Mouse (Mus musculus): ENCODE data around the gene Mast2. TPM values are rescaled to one million over a fixed set of nuclear protein-coding genes. Genes with fewer than 3 reads are reported as not detected.

Mast2 gene
- total and polyA plus RNA-seq, 3 experiments: 13.3 to 126 (median 46.4) TPM

- no peaks in the 10 kb centered on the region for H3K27me3 ChIP-seq (ENCODE audit: control insufficient read depth in 1 of 2, insufficient read depth in 2 of 2, low read length in 2 of 2)
- no peak for DNase-seq (ENCODE audit: low read depth, low spot score)
- H3K79me2 ChIP-seq (ENCODE audit: control insufficient read depth, insufficient read depth, low read length, poor library complexity): no peaks in the 10 kb centered on the region
- H3K4me3 ChIP-seq (ENCODE audit: control insufficient read depth in 1 of 2, insufficient read depth in 1 of 2, low read depth in 2 of 2, low read length in 2 of 2): no peak overlapping the region
- no peaks in the 10 kb centered on the region for H3K9me3 ChIP-seq (replicated peaks; ENCODE audit: insufficient read depth, low read length)
- no peak overlapping the region for H3K27ac ChIP-seq (ENCODE audit: control insufficient read depth, low read depth, low read length)
- H3K36me3 ChIP-seq (ENCODE audit: control insufficient read depth in 1 of 2, insufficient read depth in 2 of 2, low read length in 2 of 2): peaks cover 0 to 3% of the 10 kb centered on the region in 2 experiments; a peak in 2 of 4 replicates
- H3K9ac ChIP-seq (ENCODE audit: control insufficient read depth, low read depth, low read length, poor library complexity, severe bottlenecking): no peak overlapping the region
- no peak for TF ChIP-seq MEF2A (IDR thresholded peaks at IDR 0.05; ENCODE audit: extremely low read depth, insufficient replicate concordance, low read depth, low read length, poor library complexity, severe bottlenecking)
- no peak for TF ChIP-seq MAX (IDR thresholded peaks at IDR 0.05; ENCODE audit: low read length)
- no peak for TF ChIP-seq ELF1 (IDR thresholded peaks at IDR 0.05; ENCODE audit: low read depth, low read length)
- TF ChIP-seq TCF12 (IDR thresholded peaks at IDR 0.05; ENCODE audit: low read depth, low read length): no peak
- no peak for TF ChIP-seq MAFK (IDR thresholded peaks at IDR 0.05; ENCODE audit: borderline replicate concordance, low read depth, low read length)
- TF ChIP-seq HCFC1 (IDR thresholded peaks at IDR 0.05; ENCODE audit: low read depth, low read length): no peak
- no peak for TF ChIP-seq E2F4 (IDR thresholded peaks at IDR 0.05; ENCODE audit: borderline replicate concordance, low read depth, low read length)
- no peak for TF ChIP-seq NELFE (IDR thresholded peaks at IDR 0.05; ENCODE audit: low read depth, low read length)
- no peak for TF ChIP-seq RCOR1 (IDR thresholded peaks at IDR 0.05; ENCODE audit: low read depth, low read length)
- TF ChIP-seq POLR2AphosphoS2 (IDR thresholded peaks at IDR 0.05; ENCODE audit: low read length): no peak
- TF ChIP-seq EP300 (IDR thresholded peaks at IDR 0.05; ENCODE audit: low read depth in 1 of 2, low read length in 2 of 2): no peak
- no peak for TF ChIP-seq ZMIZ1 (IDR thresholded peaks at IDR 0.05; ENCODE audit: low read depth, low read length)
- TF ChIP-seq JUND (IDR thresholded peaks at IDR 0.05; ENCODE audit: low read depth, low read length): no peak
- TF ChIP-seq CHD1 (IDR thresholded peaks at IDR 0.05; ENCODE audit: low read depth, low read length): no peak
- no peak for TF ChIP-seq POLR2AphosphoS5 (IDR thresholded peaks at IDR 0.05; ENCODE audit: borderline replicate concordance, low read depth, low read length)
- no peak for TF ChIP-seq USF1 (IDR thresholded peaks at IDR 0.05; ENCODE audit: low read depth, low read length)
- no peak for TF ChIP-seq ZKSCAN1 (IDR thresholded peaks at IDR 0.05; ENCODE audit: low read depth, low read length)
- no peak for TF ChIP-seq ZNF384 (IDR thresholded peaks at IDR 0.05; ENCODE audit: low read depth, low read length)
- H3K4me1 ChIP-seq (ENCODE audit: control insufficient read depth in 1 of 2, insufficient read depth in 2 of 2, low read length in 2 of 2): peaks cover 0 to 5% of the 10 kb centered on the region in 2 experiments; a peak in 2 of 4 replicates
These were observed 111.1 kb downstream of the Mast2 start for GRCm38 (mm10) chr4:116352919-116353318.

- Histone ChIP-seq H3K36me3 (ENCODE audit: control insufficient read depth in 1 of 2, insufficient read depth in 2 of 2, low read length in 2 of 2) (peaks cover 0 to 3% of the 10 kb centered on the region in 2 experiments; a peak in 2 of 4 replicates), H3K27me3 (ENCODE audit: control insufficient read depth in 1 of 2, insufficient read depth in 2 of 2, low read length in 2 of 2) (no peaks in the 10 kb centered on the region), H3K4me3 (ENCODE audit: control insufficient read depth in 1 of 2, insufficient read depth in 1 of 2, low read depth in 2 of 2, low read length in 2 of 2) (no peak overlapping the region), H3K27ac (ENCODE audit: control insufficient read depth, low read depth, low read length) (no peak overlapping the region), H3K9me3 (replicated peaks; ENCODE audit: insufficient read depth, low read length) (no peaks in the 10 kb centered on the region), H3K4me1 (ENCODE audit: control insufficient read depth in 1 of 2, insufficient read depth in 2 of 2, low read length in 2 of 2) (peaks cover 0 to 4% of the 10 kb centered on the region in 2 experiments; a peak in 2 of 4 replicates), H3K79me2 (ENCODE audit: control insufficient read depth, insufficient read depth, low read length, poor library complexity) (no peaks in the 10 kb centered on the region), H3K9ac (ENCODE audit: control insufficient read depth, low read depth, low read length, poor library complexity, severe bottlenecking) (no peak overlapping the region)
- TF ChIP-seq POLR2AphosphoS5 (IDR thresholded peaks at IDR 0.05; ENCODE audit: borderline replicate concordance, low read depth, low read length): no peak
- no peak for TF ChIP-seq SMC3 (IDR thresholded peaks at IDR 0.05; ENCODE audit: low read depth, low read length)
- no peak for TF ChIP-seq CHD1 (IDR thresholded peaks at IDR 0.05; ENCODE audit: low read depth, low read length)
- TF ChIP-seq MAX (IDR thresholded peaks at IDR 0.05; ENCODE audit: low read length): no peak
- no peak for TF ChIP-seq BHLHE40 (IDR thresholded peaks at IDR 0.05; ENCODE audit: borderline replicate concordance, low read depth, low read length)
- no peak for TF ChIP-seq KAT2A (conservative IDR thresholded peaks at IDR 0.05; ENCODE audit: low read depth, low read length)
- no peak for TF ChIP-seq SIN3A (IDR thresholded peaks at IDR 0.05; ENCODE audit: low read length)
- TF ChIP-seq MAFK (IDR thresholded peaks at IDR 0.05; ENCODE audit: borderline replicate concordance, low read depth, low read length): no peak
- TF ChIP-seq POLR2A (IDR thresholded peaks at IDR 0.05; ENCODE audit: control insufficient read depth in 1 of 2, insufficient read depth in 1 of 2, low read depth in 1 of 2, low read length in 2 of 2, poor library complexity in 1 of 2): no peak
- TF ChIP-seq ZC3H11A (IDR thresholded peaks at IDR 0.05; ENCODE audit: low read depth, low read length): no peak
- no peak for TF ChIP-seq ETS1 (IDR thresholded peaks at IDR 0.05; ENCODE audit: low read depth, low read length)
- TF ChIP-seq ZKSCAN1 (IDR thresholded peaks at IDR 0.05; ENCODE audit: low read depth, low read length): no peak
- TF ChIP-seq ELF1 (IDR thresholded peaks at IDR 0.05; ENCODE audit: low read depth, low read length): no peak
- no peak for DNase-seq (ENCODE audit: low read depth, low spot score)
These were observed 111.5 kb downstream of the Mast2 start for GRCm38 (mm10) chr4:116352496-116352895.

All from MEL (cell line).